Mouse (Mus musculus): ENCODE measurements around the gene Ebf4.
"Not testable (repeated sequence)": the region's sequence is repeated elsewhere in the genome, so short reads cannot be mapped to it uniquely, and the experiment has no call there.

Ebf4 gene

GRCm38 (mm10) chr2:130295331-130296133, 563 bp downstream of the Ebf4 start:
- DNase-seq (ENCODE audit: low read depth, low spot score): peak; percentile 65

DNA sequence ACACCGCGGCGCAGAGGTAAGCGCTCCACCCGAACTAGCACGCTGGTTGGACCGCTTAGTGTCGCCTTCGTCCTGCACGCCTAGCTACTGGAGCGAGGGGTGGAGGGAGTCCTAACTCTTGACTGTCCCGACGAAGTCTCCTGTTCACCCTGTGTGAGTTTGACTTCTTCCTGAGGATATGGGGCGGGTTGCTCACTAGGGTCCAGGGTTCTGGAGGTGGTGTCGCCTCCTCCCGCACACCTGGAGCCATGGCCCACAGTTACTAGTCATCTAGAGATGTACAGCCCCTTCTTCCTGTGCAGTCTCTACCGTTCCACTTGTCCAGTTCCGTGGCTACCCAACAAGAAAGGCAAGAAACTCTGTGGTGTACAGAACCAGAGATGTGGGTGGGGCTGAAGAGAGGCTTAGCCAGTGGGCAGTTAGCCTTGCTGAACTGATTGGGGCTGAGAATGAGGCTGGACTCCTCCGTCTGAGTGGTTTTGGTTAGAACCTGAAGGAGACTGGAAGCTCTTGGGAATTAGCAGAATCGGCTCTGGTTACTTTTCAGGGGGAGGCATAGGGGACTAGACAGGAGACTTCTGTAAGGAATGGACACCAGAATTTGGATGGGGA, 1.3 kb downstream of the Ebf4 start:
- DNase-seq (ENCODE audit: low read depth, low spot score): peak; percentile 69

DNA sequence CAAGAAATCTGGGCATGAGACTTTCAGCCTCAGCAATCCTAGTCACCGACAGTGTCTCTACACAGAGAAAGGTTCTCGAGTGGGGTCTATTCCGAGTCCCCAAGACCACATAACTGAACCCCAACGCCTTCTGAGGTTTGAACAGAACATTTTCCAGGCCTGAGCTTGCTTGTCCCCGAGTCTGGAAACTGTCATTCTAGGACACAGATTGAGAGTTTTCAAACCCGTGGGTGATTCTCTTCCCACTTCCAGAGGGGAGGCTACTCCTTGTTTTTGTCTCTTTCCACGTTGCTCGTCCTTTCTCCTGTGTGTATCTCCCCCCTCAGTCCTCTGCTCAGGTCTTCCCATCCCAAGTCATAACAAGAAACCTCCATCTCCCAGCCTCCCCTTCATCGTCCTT, 2.6 kb downstream of the Ebf4 start:
- no peak for DNase-seq (ENCODE audit: low read depth, low spot score)

DNA sequence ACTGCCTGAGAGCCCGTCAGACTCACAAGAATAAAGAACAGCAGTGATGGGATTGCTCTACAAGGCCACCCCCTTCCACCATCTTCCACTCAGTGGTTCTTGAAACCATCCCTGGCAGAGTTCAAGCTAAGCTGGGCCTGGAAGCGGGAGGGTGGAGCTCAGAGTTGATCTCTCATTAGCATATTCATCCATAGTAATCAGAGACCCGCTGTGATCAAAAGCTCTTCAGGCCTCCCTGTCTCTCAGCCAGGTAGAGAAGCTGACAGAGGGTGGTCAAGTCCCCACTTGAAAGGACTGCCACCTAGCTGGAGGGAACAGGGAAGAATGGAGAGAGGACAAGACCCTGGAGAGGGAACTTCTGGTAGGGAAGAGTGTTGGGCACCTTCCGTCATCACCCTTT, 8.0 kb downstream of the Ebf4 start:
- peak; percentile 84 for DNase-seq (ENCODE audit: low read depth, low spot score)

DNA sequence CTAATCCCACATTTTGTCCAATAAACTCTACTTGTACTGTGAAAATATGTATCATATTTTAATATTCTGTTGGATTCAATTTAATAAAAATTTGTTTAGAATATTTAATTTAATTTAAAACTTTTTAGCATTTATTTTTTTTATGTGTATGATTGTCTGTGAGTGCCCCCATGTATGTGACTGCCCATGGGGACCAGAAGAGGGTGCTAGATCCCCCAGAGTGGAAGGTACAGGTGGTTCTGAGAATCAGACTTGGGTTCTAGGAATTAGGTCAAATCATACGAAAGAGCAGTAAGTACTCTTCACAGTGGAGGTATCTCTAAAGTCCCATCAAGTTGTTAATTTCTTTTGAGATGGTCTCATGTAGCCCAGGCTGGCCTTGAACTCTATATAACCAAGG, 32.1 kb downstream of the Ebf4 start:
- DNase-seq (ENCODE audit: low read depth, low spot score): no peak

DNA sequence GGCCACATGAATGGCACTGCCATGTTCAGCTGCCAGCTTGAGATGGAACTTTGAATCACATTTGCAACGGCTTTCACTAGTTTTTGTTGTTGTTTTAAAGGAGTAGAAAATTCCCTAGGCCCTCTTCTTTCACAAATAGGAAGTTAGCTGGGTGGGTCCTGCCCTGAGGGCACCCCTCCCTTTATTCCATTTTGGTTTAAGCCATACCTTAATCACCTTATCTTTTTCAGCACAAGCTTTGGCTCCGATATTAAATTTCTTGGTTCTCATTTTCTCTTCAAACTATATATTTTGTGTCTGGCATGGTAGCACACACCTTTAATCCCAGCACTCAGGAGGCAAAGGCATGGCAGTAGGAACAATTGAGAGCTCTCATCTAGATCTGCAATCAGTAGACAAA, 34.5 kb downstream of the Ebf4 start:
- DNase-seq (ENCODE audit: low read depth, low spot score): no peak

- DNase-seq (ENCODE audit: low read depth, low spot score): no peak
These were observed 40.1 kb downstream of the Ebf4 start for GRCm38 (mm10) chr2:130335112-130335511.

- no peak for DNase-seq (ENCODE audit: low read depth, low spot score)
These were observed 45.7 kb downstream of the Ebf4 start for GRCm38 (mm10) chr2:130340464-130341219.

DNA sequence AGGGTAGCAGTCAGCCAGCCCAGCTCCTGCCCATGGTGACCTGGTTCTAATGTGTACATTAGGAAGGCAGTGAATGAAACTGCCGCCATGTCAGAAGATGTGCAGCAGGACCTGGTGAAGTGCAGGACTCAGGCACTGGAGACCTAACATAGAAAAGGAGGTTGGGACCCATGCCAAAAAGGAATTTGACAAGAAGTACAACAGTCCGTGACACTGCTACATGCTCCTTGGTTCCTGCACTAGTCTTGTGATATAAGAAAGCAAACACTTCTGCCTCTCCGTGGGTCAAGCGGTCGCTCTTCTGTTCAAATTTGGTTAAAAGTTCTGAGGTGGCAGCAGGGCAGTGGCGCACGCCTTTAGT, 46.2 kb downstream of the Ebf4 start:
- no peak for DNase-seq (ENCODE audit: low read depth, low spot score)

- peak; percentile 61 for DNase-seq (ENCODE audit: low read depth, low spot score)
These were observed 55.4 kb downstream of the Ebf4 start for GRCm38 (mm10) chr2:130350376-130350775.

- DNase-seq (ENCODE audit: low read depth, low spot score): no peak
These were observed 56.9 kb downstream of the Ebf4 start for GRCm38 (mm10) chr2:130351758-130352339.

DNA sequence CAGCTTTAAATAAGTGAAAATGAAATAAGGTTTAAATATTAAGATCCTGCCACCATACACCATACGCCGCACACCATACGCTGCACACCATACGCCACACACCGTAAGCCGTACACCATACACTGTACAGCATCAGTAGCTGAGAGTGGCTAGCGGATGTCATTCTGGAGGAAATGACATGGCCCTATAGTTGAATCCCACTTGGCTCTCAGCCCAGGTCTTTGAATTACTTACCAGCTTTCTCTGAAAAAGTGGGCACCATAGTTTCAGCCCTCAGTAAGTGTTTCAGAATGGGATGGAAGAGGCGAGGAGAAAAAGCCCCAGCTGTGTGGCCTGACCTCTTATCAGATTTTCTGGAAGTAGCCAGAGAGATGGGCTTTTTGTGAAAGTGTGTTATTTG, 58.4 kb downstream of the Ebf4 start:
- no peak for DNase-seq (ENCODE audit: low read depth, low spot score)

- DNase-seq (ENCODE audit: low read depth, low spot score): no peak
These were observed 58.9 kb downstream of the Ebf4 start for GRCm38 (mm10) chr2:130353889-130354288.

DNA sequence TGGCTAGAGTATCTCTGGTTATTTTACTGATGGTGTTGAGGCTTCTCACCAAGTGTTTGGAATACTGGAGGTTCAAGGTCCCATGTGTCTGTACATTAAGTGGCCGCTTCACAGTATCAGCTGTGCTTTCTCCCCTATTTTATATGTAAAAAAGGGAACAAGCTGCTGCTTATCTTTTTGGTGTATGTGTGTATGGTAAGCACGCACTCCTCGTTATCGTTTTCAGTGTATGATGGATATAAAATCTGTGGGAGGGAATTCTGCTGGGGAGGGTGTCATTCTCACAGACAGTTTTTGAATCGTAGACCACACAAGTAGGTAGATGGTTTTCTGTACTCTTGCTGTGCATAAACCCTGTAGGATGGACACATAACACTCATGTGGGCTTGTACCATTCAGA, 62.6 kb downstream of the Ebf4 start:
- DNase-seq (ENCODE audit: low read depth, low spot score): no peak

GRCm38 (mm10) chr2:130358852-130359251, 63.9 kb downstream of the Ebf4 start:
- DNase-seq (ENCODE audit: low read depth, low spot score): no peak

- peak; percentile 83 for DNase-seq (ENCODE audit: low read depth, low spot score)
These were observed 67.6 kb downstream of the Ebf4 start for GRCm38 (mm10) chr2:130362511-130363026.

GRCm38 (mm10) chr2:130365211-130366094, 70.5 kb downstream of the Ebf4 start:
- DNase-seq (ENCODE audit: low read depth, low spot score): peak; percentile 48

GRCm38 (mm10) chr2:130367386-130367785, 72.4 kb downstream of the Ebf4 start:
- DNase-seq (ENCODE audit: low read depth, low spot score): no peak

- DNase-seq (ENCODE audit: low read depth, low spot score): not testable (repeated sequence)
These were observed 78.1 kb downstream of the Ebf4 start for GRCm38 (mm10) chr2:130373026-130373425.

- no peak for DNase-seq (ENCODE audit: low read depth, low spot score)
These were observed 80.0 kb downstream of the Ebf4 start for GRCm38 (mm10) chr2:130374951-130375350.

- DNase-seq (ENCODE audit: low read depth, low spot score): no peak
These were observed 88.2 kb downstream of the Ebf4 start for GRCm38 (mm10) chr2:130383205-130383604.

Data from ZHBTc4 (cell line).